Mouse (Mus musculus) urinary bladder, postnatal 36 days (tissue): ENCODE measurements at regions not wholly inside any gene's neighbourhood (a gene's known extent, or its start where the extent isn't known, plus 50 kb on each side); places are given as distances from the start of the nearest gene placed in this dataset.

Experiments
- DNase-seq, 2 experiments: peaks; one replicate each; pipeline ENCODE4 v3.0.0; 2022; ENCODE audit warnings: low spot score in 2 of 2, mixed read lengths in 1 of 2

GRCm38 (mm10) chr12:110026033-110026750 is 252.7 kb upstream of the Dio3 start:
- DNase-seq = no peak

- DNase-seq = no peak
Observed at GRCm38 (mm10) chr12:110027345-110027744, 251.5 kb upstream of the Dio3 start.

- no peak for DNase-seq
Observed at GRCm38 (mm10) chr12:110027976-110028375, 250.9 kb upstream of the Dio3 start.

- no peak for DNase-seq
Observed at GRCm38 (mm10) chr12:110028646-110029045, 250.2 kb upstream of the Dio3 start.

- DNase-seq = no peak
Observed at GRCm38 (mm10) chr12:110031326-110031725, 247.5 kb upstream of the Dio3 start.

- no peak for DNase-seq
Observed at GRCm38 (mm10) chr12:110035171-110035570, 243.7 kb upstream of the Dio3 start.

- DNase-seq = no peak
Observed at GRCm38 (mm10) chr12:110040682-110041081, 238.2 kb upstream of the Dio3 start.

- no peak for DNase-seq
Observed at GRCm38 (mm10) chr12:110041782-110042181, 237.1 kb upstream of the Dio3 start.

- DNase-seq = no peak
Observed at GRCm38 (mm10) chr12:110044266-110044665, 234.6 kb upstream of the Dio3 start.

- no peak for DNase-seq
Observed at GRCm38 (mm10) chr12:110044721-110045120, 234.1 kb upstream of the Dio3 start.

- DNase-seq = no peak
Observed at GRCm38 (mm10) chr12:110045770-110046330, 233.0 kb upstream of the Dio3 start.

GRCm38 (mm10) chr12:110046613-110047012 is 232.3 kb upstream of the Dio3 start:
- DNase-seq = no peak

- DNase-seq = no peak
Observed at GRCm38 (mm10) chr12:110047466-110048250, 231.2 kb upstream of the Dio3 start.

GRCm38 (mm10) chr12:110049154-110049736 is 229.6 kb upstream of the Dio3 start:
- no peak for DNase-seq

GRCm38 (mm10) chr12:110059321-110059720 is 219.5 kb upstream of the Dio3 start:
- no peak for DNase-seq

- DNase-seq = no peak
Observed at GRCm38 (mm10) chr12:110061961-110062360, 216.9 kb upstream of the Dio3 start.

- no peak for DNase-seq
Observed at GRCm38 (mm10) chr12:110063013-110063412, 215.9 kb upstream of the Dio3 start.

GRCm38 (mm10) chr12:110066361-110066885 is 212.4 kb upstream of the Dio3 start:
- no peak for DNase-seq

- no peak for DNase-seq
Observed at GRCm38 (mm10) chr12:110070506-110070905, 208.4 kb upstream of the Dio3 start.

GRCm38 (mm10) chr12:110071823-110072222 is 207.0 kb upstream of the Dio3 start:
- DNase-seq = no peak

GRCm38 (mm10) chr12:110074921-110075320 is 203.9 kb upstream of the Dio3 start:
- no peak for DNase-seq
